Mouse (Mus musculus): Measurements from ENCODE around the gene Irgc1.

DNA sequence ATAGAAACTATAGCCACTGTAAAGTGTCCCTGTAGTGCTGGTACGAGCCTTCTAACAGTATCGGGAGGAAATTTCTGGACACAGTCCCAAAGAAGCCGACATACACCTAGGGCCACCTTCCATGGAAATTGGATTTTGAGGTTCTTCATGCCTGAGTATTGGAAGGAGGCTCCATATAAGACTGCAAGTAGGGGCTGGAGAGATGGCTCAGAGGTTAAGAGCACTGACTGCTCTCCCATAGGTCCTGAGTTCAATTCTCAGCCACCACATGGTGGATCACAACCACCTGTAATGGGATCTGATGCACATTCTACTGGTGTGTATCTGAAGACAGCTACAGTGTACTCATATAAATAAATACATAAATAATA, 52.0 kb downstream of the Irgc1 start:
- TF ChIP-seq CTCF (IDR thresholded peaks at IDR 0.05; ENCODE audit: low read depth, low read length) (no peak), GATA2 (IDR thresholded peaks at IDR 0.05; ENCODE audit: borderline replicate concordance, low read depth, low read length) (no peak), GATA1 (IDR thresholded peaks at IDR 0.05; ENCODE audit: borderline replicate concordance, low read length) (no peak), POLR2AphosphoS5 (IDR thresholded peaks at IDR 0.05; ENCODE audit: insufficient replicate concordance, low read depth, low read length) (no peak)
